Mouse (Mus musculus) MEL (cell line): ENCODE results near the gene Igfbp3. TPM values are rescaled to one million over a fixed set of nuclear protein-coding genes. Genes with fewer than 3 reads are reported as not detected.

ENCODE experiments used
- DNase-seq: peaks from one replicate; pipeline ENCODE4 v3.0.0; 2011; ENCODE audit warnings: low read depth, low spot score
- H3K27ac ChIP-seq: 2 replicates; pipeline ENCODE4 v1.5.1; 2012; ENCODE audit warnings: low read depth, mild to moderate bottlenecking, control low read depth, low read length, moderate library complexity; ENCODE audit not compliant: control insufficient read depth
- H3K27me3 ChIP-seq, 2 experiments: fragments of 150-350 bp in 1 of 2; sonication (generic) in 1 of 2; 2 replicates each; pipeline ENCODE4 v1.6.1; 2012; ENCODE audit warnings: low read length in 2 of 2, mild to moderate bottlenecking in 2 of 2, improper control_type of control experiment in 1 of 2, moderate library complexity in 1 of 2; ENCODE audit not compliant: insufficient read depth in 2 of 2, control insufficient read depth in 1 of 2
- H3K36me3 ChIP-seq, 2 experiments: 2 replicates each; pipeline ENCODE4 v1.6.1; 2012 to 2014; ENCODE audit warnings: low read length in 2 of 2, improper control_type of control experiment in 1 of 2, inconsistent platforms in 1 of 2, mild to moderate bottlenecking in 1 of 2; ENCODE audit not compliant: insufficient read depth in 2 of 2, control insufficient read depth in 1 of 2
- H3K4me1 ChIP-seq, 2 experiments: fragments of 150-350 bp in 1 of 2; sonication (generic) in 1 of 2; 2 replicates each; pipeline ENCODE4 v1.6.1; 2012; ENCODE audit warnings: low read length in 2 of 2, improper control_type of control experiment in 1 of 2, mild to moderate bottlenecking in 1 of 2; ENCODE audit not compliant: insufficient read depth in 2 of 2, control insufficient read depth in 1 of 2
- H3K4me3 ChIP-seq, 2 experiments: fragments of 150-350 bp in 1 of 2; sonication (generic) in 1 of 2; 2 replicates each; pipeline ENCODE4 v1.5.1; 2012; ENCODE audit warnings: low read depth in 2 of 2, low read length in 2 of 2, mild to moderate bottlenecking in 2 of 2, moderate library complexity in 2 of 2, control low read depth in 1 of 2, improper control_type of control experiment in 1 of 2; ENCODE audit not compliant: control insufficient read depth in 1 of 2, insufficient read depth in 1 of 2
- H3K79me2 ChIP-seq: 2 replicates; pipeline ENCODE4 v1.6.1; 2012; ENCODE audit warnings: mild to moderate bottlenecking, low read length, moderate library complexity; ENCODE audit not compliant: control insufficient read depth, poor library complexity, insufficient read depth
- H3K9ac ChIP-seq: 2 replicates; pipeline ENCODE4 v1.6.1; 2012; ENCODE audit warnings: low read depth, mild to moderate bottlenecking, control low read depth, low read length, moderate library complexity; ENCODE audit not compliant: control insufficient read depth, poor library complexity, severe bottlenecking
- H3K9me3 ChIP-seq: fragments of 150-350 bp; sonication (generic); replicated peaks from 2 replicates; pipeline ENCODE4 v1.6.1; 2012; ENCODE audit warnings: mild to moderate bottlenecking, low read length, improper control_type of control experiment, moderate library complexity; ENCODE audit not compliant: insufficient read depth
- BHLHE40 ChIP-seq: IDR thresholded peaks from 2 replicates; pipeline ENCODE4 v1.6.1; 2012; ENCODE audit warnings: low read depth, mild to moderate bottlenecking, inconsistent platforms, low read length, improper control_type of control experiment, borderline replicate concordance
- E2F4 ChIP-seq: IDR thresholded peaks from 2 replicates; pipeline ENCODE4 v1.6.1; 2011; ENCODE audit warnings: low read depth, low read length, improper control_type of control experiment, borderline replicate concordance
- GABPA ChIP-seq: IDR thresholded peaks from 2 replicates; pipeline ENCODE4 v1.6.1; 2012; ENCODE audit warnings: low read depth, mild to moderate bottlenecking, inconsistent platforms, low read length, improper control_type of control experiment, moderate library complexity
- GATA1 ChIP-seq: IDR thresholded peaks from 2 replicates; pipeline ENCODE4 v1.6.1; 2011; ENCODE audit warnings: low read depth, low read length, improper control_type of control experiment
- HCFC1 ChIP-seq: IDR thresholded peaks from 2 replicates; pipeline ENCODE4 v1.6.1; 2012; ENCODE audit warnings: low read depth, mild to moderate bottlenecking, inconsistent platforms, low read length, improper control_type of control experiment, moderate library complexity
- JUND ChIP-seq: IDR thresholded peaks from 2 replicates; pipeline ENCODE4 v1.6.1; 2011; ENCODE audit warnings: low read depth, mild to moderate bottlenecking, improper control_type of control experiment, low read length
- KAT2A ChIP-seq: conservative IDR thresholded peaks from 2 replicates; pipeline ENCODE4 v1.6.1; 2012; ENCODE audit warnings: low read depth, low read length, improper control_type of control experiment, inconsistent platforms
- MAX ChIP-seq: IDR thresholded peaks from 2 replicates; pipeline ENCODE4 v1.6.1; 2011; ENCODE audit warnings: low read length, improper control_type of control experiment
- MAZ ChIP-seq: IDR thresholded peaks from 2 replicates; pipeline ENCODE4 v1.6.1; 2012; ENCODE audit warnings: low read depth, mild to moderate bottlenecking, inconsistent platforms, low read length, improper control_type of control experiment
- MEF2A ChIP-seq: IDR thresholded peaks from 2 replicates; pipeline ENCODE4 v1.6.1; 2014; ENCODE audit warnings: low read depth, mild to moderate bottlenecking, inconsistent platforms, low read length, improper control_type of control experiment; ENCODE audit not compliant: poor library complexity, insufficient replicate concordance, severe bottlenecking; ENCODE audit errors: extremely low read depth
- MXI1 ChIP-seq: IDR thresholded peaks from 2 replicates; pipeline ENCODE4 v1.6.1; 2011; ENCODE audit warnings: mild to moderate bottlenecking, low read depth, low read length, improper control_type of control experiment
- NELFE ChIP-seq: IDR thresholded peaks from 2 replicates; pipeline ENCODE4 v1.6.1; 2011; ENCODE audit warnings: low read depth, low read length, improper control_type of control experiment
- NRF1 ChIP-seq: IDR thresholded peaks from 2 replicates; pipeline ENCODE4 v1.6.1; 2014; ENCODE audit warnings: low read depth, mild to moderate bottlenecking, inconsistent platforms, low read length, improper control_type of control experiment, moderate library complexity; ENCODE audit not compliant: poor library complexity, insufficient read depth, severe bottlenecking
- POLR2AphosphoS2 ChIP-seq: IDR thresholded peaks from 2 replicates; pipeline ENCODE4 v1.6.1; 2011; ENCODE audit warnings: low read length, improper control_type of control experiment
- RAD21 ChIP-seq: IDR thresholded peaks from 2 replicates; pipeline ENCODE4 v1.6.1; 2011; ENCODE audit warnings: mild to moderate bottlenecking, low read depth, low read length, improper control_type of control experiment
- TAL1 ChIP-seq: IDR thresholded peaks from 2 replicates; pipeline ENCODE4 v1.6.1; 2012; ENCODE audit warnings: mild to moderate bottlenecking, inconsistent platforms, low read length, moderate library complexity, mixed read lengths
- TBP ChIP-seq: IDR thresholded peaks from 2 replicates; pipeline ENCODE4 v1.8.0; 2011; ENCODE audit warnings: low read depth, low read length, improper control_type of control experiment
- TCF12 ChIP-seq: IDR thresholded peaks from 2 replicates; pipeline ENCODE4 v1.6.1; 2014; ENCODE audit warnings: low read depth, mild to moderate bottlenecking, inconsistent platforms, low read length, improper control_type of control experiment, moderate library complexity
- UBTF ChIP-seq: IDR thresholded peaks from 2 replicates; pipeline ENCODE4 v1.6.1; 2012; ENCODE audit warnings: low read depth, mild to moderate bottlenecking, inconsistent platforms, low read length, improper control_type of control experiment, moderate library complexity, borderline replicate concordance; ENCODE audit not compliant: insufficient read depth
- USF1 ChIP-seq: IDR thresholded peaks from 2 replicates; pipeline ENCODE4 v1.6.1; 2014; ENCODE audit warnings: low read depth, mild to moderate bottlenecking, inconsistent platforms, low read length, improper control_type of control experiment, moderate library complexity
- ZMIZ1 ChIP-seq: IDR thresholded peaks from 2 replicates; pipeline ENCODE4 v1.6.1; 2012; ENCODE audit warnings: low read depth, mild to moderate bottlenecking, inconsistent platforms, low read length, improper control_type of control experiment, moderate library complexity
- polyA plus RNA-seq, 2 experiments: library from polyadenylated mRNA; stranded (reverse) in 1 of 2; unstranded in 1 of 2; fragments of >175 nt in 1 of 2; fragments of >200 nt in 1 of 2; gene quantifications; 2 replicates each; pipeline versions ENCODE4 v1.2.1 to v1.2.4; 2012; ENCODE audit warnings: low replicate concordance in 2 of 2, low read depth in 1 of 2; ENCODE audit not compliant: insufficient read length in 2 of 2, insufficient read depth in 1 of 2, missing spikeins in 1 of 2
- total RNA-seq: library from RNA; depleted of rRNA; stranded (reverse); fragments of 300-350 nt; gene quantifications from 2 replicates; pipeline ENCODE4 v1.2.3, GENCODE M21; 2012

Igfbp3 gene
- total and polyA plus RNA-seq, 3 experiments, result not detected

DNA sequence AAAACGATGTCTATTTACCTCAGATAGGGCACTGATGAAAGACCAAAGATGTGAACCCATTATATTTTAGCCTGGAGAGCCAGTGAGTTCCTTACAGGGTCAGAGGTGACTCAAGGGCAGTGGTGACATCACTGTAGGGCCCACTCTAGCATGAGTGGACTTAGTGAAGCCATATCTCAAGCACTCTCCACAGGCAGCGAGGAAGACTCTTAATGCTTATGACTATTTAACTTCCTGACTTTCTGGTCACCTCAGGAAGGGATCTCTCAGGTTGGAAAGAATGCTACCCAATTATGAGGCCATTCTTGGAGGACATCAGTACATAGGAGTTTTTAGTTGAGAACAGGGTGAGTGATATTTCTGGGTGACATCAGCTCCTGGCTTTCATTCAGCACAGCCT, 19.6 kb upstream of the Igfbp3 start:
- Histone ChIP-seq H3K79me2 (no peaks in the 10 kb centered on the region), H3K9ac (no peak overlapping the region), H3K9me3 (no peaks in the 10 kb centered on the region), H3K36me3 (no peaks in the 10 kb centered on the region), H3K4me3 (no peak overlapping the region), H3K4me1 (no peaks in the 10 kb centered on the region), H3K27me3 (no peaks in the 10 kb centered on the region), H3K27ac (no peak overlapping the region)
- no peak for DNase-seq
- TF ChIP-seq KAT2A (no peak), TCF12 (no peak), HCFC1 (no peak), RAD21 (no peak), TBP (no peak), ZMIZ1 (no peak), MAZ (no peak)

DNA sequence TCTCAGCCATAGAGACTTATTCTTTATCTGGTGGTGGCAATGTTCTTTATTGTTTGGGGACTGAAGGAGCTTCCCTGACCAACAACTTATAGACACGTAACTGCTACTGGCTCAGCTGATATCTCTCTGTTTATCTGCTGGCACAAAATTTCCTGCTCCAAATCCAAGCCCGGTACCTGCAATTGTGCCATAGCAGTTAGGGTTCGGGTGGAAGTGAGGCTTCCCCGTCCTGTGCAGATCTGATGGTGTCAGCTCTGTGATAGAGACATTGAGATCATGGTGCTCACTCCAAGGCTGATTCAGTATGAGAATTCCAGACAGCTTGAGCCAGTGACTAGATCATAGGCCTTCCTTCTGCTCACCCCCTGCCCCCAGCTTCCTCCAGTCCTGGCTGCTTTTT, 18.2 kb upstream of the Igfbp3 start:
- no peak overlapping the region for H3K27ac ChIP-seq
- H3K36me3 ChIP-seq, result no peaks in the 10 kb centered on the region
- no peaks in the 10 kb centered on the region for H3K79me2 ChIP-seq
- DNase-seq, result no peak
- no peak overlapping the region for H3K4me3 ChIP-seq
- H3K4me1 ChIP-seq, result no peaks in the 10 kb centered on the region
- no peaks in the 10 kb centered on the region for H3K9me3 ChIP-seq
- no peak for TF ChIP-seq BHLHE40
- TF ChIP-seq NELFE, result no peak
- no peak for TF ChIP-seq GATA1
- no peak for TF ChIP-seq GABPA
- no peak for TF ChIP-seq TAL1
- TF ChIP-seq MEF2A, result no peak
- no peak for TF ChIP-seq E2F4
- no peak for TF ChIP-seq MAX
- no peak for TF ChIP-seq TBP
- H3K27me3 ChIP-seq, result no peaks in the 10 kb centered on the region
- H3K9ac ChIP-seq, result no peak overlapping the region

- Histone ChIP-seq H3K79me2 (no peaks in the 10 kb centered on the region), H3K9me3 (no peaks in the 10 kb centered on the region), H3K4me3 (no peak overlapping the region), H3K4me1 (no peaks in the 10 kb centered on the region), H3K36me3 (no peaks in the 10 kb centered on the region), H3K27ac (no peak overlapping the region), H3K9ac (no peak overlapping the region), H3K27me3 (no peaks in the 10 kb centered on the region)
- TF ChIP-seq UBTF (no peak), TBP (no peak), NRF1 (no peak), JUND (no peak), MXI1 (no peak), POLR2AphosphoS2 (no peak), RAD21 (no peak), USF1 (no peak)
- DNase-seq, result no peak
Measured at GRCm38 (mm10) chr11:7230000-7230399, 16.3 kb upstream of the Igfbp3 start.
